Mouse (Mus musculus) cortical plate, adult 2 months (tissue): Measurements from ENCODE around the gene Gtf2i. TPM values are rescaled to one million over a fixed set of nuclear protein-coding genes. Genes with fewer than 3 reads are reported as not detected.

ENCODE experiments used
- H3K27ac ChIP-seq: fragments of 200-500 bp; 2 replicates; pipeline ENCODE4 v1.5.1; 2012; ENCODE audit warnings: low read length, control low read depth, inconsistent platforms; ENCODE audit not compliant: insufficient read depth
- H3K4me1 ChIP-seq: fragments of 200-500 bp; 2 replicates; pipeline ENCODE4 v1.6.1; 2011; ENCODE audit warnings: low read length; ENCODE audit not compliant: control insufficient read depth, insufficient read depth
- H3K4me3 ChIP-seq: fragments of 200-500 bp; 2 replicates; pipeline ENCODE4 v1.5.1; 2011; ENCODE audit warnings: mild to moderate bottlenecking, low read length, control low read depth; ENCODE audit not compliant: insufficient read depth
- CTCF ChIP-seq: fragments of 200-500 bp; IDR thresholded peaks from 2 replicates; pipeline ENCODE4 v1.5.1; 2011; ENCODE audit warnings: mild to moderate bottlenecking, control low read depth, low read length; ENCODE audit not compliant: insufficient read depth; ENCODE audit errors: extremely low read depth
- POLR2A ChIP-seq: fragments of 200-500 bp; IDR thresholded peaks from 2 replicates; pipeline ENCODE4 v1.6.1; 2011; ENCODE audit warnings: mild to moderate bottlenecking, low read length, control low read depth; ENCODE audit not compliant: insufficient read depth; ENCODE audit errors: extremely low read depth
- polyA plus RNA-seq: library from polyadenylated mRNA; depleted of rRNA; stranded (reverse); fragments of >200 nt; gene quantifications from 2 replicates; pipeline ENCODE4 v1.2.3, GENCODE M21; 2012; rRNA removed

The Gtf2i gene
- polyA plus RNA-seq, 1 experiment = 149 TPM

DNA sequence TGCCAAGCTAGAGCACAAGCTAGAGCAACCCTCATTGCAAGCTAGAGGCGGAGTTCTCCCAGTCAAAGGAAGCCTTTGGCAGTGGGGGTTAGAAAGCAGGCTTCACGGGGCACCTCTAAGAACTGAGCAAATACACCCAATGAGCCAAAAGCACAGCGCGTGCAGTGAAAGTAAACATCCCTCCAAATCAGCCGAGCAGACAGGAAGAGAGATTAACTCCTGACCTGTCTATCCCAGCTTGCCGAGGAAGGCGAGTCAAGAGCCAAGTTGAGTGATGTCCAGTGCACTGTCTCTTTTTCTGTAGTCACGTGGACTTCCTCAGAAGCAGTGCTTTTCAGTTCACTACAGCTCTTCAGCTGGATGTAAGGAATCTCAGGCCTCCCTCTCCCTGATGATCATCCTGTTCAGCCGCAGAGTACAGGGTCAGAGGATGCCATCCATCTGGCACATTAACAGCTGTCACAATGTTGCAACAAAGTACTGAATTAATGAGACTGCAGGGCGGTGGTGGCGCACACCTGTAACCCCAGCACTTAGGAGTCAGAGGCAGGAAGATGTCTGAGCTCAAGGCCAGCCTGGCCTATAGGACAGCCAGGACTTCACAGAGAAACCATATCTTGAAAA lies 104.5 kb downstream of the Gtf2i start:
- H3K4me1 ChIP-seq = no peaks in the 10 kb centered on the region
- TF ChIP-seq POLR2A (no peak), CTCF (no peak)
- H3K4me3 ChIP-seq = no peak overlapping the region
- H3K27ac ChIP-seq = no peak overlapping the region

DNA sequence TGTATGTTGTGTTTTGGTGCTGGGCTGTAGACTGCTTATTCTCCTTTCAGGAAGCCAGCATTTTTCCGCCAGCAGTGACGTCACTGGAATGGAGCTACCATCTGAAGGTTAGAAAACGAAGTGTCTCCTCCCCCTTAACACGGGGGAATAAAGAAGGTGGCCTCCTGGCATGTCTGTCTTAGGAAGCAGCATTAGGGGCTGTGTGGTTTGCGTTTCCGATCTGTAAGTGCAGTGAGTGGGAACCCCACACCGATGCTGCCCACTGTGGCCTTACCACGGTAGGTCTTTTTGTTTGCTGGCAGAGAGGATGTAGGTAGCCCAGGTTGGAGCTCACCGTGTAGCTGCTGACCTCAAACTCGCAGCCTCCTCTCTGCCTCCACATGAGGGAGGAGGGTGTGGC lies 107.8 kb downstream of the Gtf2i start:
- H3K4me3 ChIP-seq = no peak overlapping the region
- H3K27ac ChIP-seq = no peak overlapping the region
- TF ChIP-seq CTCF (no peak), POLR2A (no peak)
- H3K4me1 ChIP-seq = no peaks in the 10 kb centered on the region

DNA sequence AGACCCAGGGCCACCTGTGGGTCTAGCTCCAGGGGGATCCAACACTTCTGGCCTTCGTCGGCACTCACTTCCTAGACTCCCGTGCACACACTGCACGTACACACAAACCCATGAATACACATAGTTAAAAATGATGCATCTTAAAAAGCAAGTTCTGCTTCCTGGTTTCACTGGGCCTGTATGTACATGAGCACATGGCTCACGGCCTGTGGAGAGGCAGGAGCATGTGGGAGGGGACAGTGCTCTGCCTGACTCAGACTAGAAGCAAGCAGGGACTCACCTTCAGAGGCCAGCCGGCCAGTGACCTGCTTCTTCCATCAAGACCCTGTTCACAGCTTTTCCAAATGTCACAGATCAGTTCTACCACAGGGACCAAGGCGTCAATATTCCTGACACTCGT lies 120.9 kb downstream of the Gtf2i start:
- no peak overlapping the region for H3K4me3 ChIP-seq
- H3K27ac ChIP-seq = no peak overlapping the region
- TF ChIP-seq CTCF (no peak), POLR2A (no peak)
- no peaks in the 10 kb centered on the region for H3K4me1 ChIP-seq

DNA sequence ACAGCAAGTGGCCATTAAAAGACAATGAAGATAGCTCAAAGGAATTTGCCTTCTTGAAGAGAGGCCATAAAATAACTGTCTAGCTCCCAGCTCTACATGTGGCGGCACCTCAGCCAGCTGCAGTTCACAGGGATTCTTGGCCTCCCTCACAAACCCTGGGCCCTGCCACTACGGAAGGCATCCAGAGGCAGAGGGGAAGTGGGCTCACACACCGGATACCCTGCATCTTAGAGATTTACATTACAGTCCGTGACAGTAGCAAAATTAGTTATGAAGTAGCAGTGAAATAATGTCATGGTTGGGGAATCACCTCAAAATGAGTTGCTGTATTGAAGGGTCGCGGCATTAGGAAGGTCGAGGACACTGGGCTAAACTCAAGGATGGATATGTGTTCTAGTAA lies 126.0 kb downstream of the Gtf2i start:
- Histone ChIP-seq H3K27ac (no peak overlapping the region), H3K4me3 (no peak overlapping the region), H3K4me1 (no peaks in the 10 kb centered on the region)
- TF ChIP-seq POLR2A (no peak), CTCF (no peak)

Other genes with a start within 250 kb of the Gtf2i start
- gene Castor2, start 215.0 kb downstream of the Gtf2i start, polyA plus RNA-seq = 38.3 and 39.1 TPM in 2 replicates
- gene Rcc1l, start 138.0 kb downstream of the Gtf2i start, polyA plus RNA-seq = 14.5 and 17.2 TPM in 2 replicates
- 14.8 and 15.4 TPM in 2 replicates for gene Gtf2ird2, start 130.7 kb downstream of the Gtf2i start, polyA plus RNA-seq
- 7.6 and 7.7 TPM in 2 replicates for gene Ncf1, start 85.1 kb downstream of the Gtf2i start, polyA plus RNA-seq
- gene Gtf2ird1, start 142.0 kb upstream of the Gtf2i start, polyA plus RNA-seq = 31.2 and 31.9 TPM in 2 replicates
- 74.1 and 77.0 TPM in 2 replicates for gene Clip2, start 237.7 kb upstream of the Gtf2i start, polyA plus RNA-seq
- 0.06 and 0.49 TPM in 2 replicates for gene Syna, start 245.4 kb upstream of the Gtf2i start, polyA plus RNA-seq